Mouse (Mus musculus): ENCODE data around the gene Srd5a3. TPM values are rescaled to one million over a fixed set of nuclear protein-coding genes. Genes with fewer than 3 reads are reported as not detected.
A peak's percentile ranks its signal among the peaks of the same experiment; 100 is the strongest.

Gene Srd5a3
- polyA plus RNA-seq, 1 experiment from 2014 or later = 15.4 TPM

GRCm38 (mm10) chr5:76140730-76141066 lies 627 bp downstream of the Srd5a3 start:
- Histone ChIP-seq H3K4me3 (ENCODE audit: low read depth, low read length) (peak overlapping the region; percentile 78), H3K4me1 (ENCODE audit: insufficient read depth) (peaks cover 25% of the 10 kb centered on the region), H3K27me3 (ENCODE audit: insufficient read depth, low read length) (no peaks in the 10 kb centered on the region), H3K36me3 (replicated peaks; ENCODE audit: insufficient read depth, low read length) (no peaks in the 10 kb centered on the region), H3K4me2 (ENCODE audit: low read depth, low read length) (peak overlapping the region; percentile 78), H3K27ac (ENCODE audit: low read depth) (peak overlapping the region; percentile 98), H3K9ac (replicated peaks) (peak overlapping the region; percentile 87), H3K9me3 (ENCODE audit: low read length) (0 out of 2 replicates have a peak, but pooled peaks cover 2% of the 10 kb centered on the region)
- ATAC-seq (peak; percentile 41), DNase-seq (no peak)
- 6% methylated on average over 9 of the region's 9 CpGs for WGBS (ENCODE audit: insufficient replicate concordance)
- TF ChIP-seq CTCF (IDR thresholded peaks at IDR 0.05; ENCODE audit: low read depth) (no peak), EP300 (IDR thresholded peaks at IDR 0.05; ENCODE audit: low read depth) (no peak)

- Histone ChIP-seq H3K9me3 (ENCODE audit: low read length) (no peaks in the 10 kb centered on the region), H3K4me3 (ENCODE audit: low read depth, low read length) (no peak overlapping the region), H3K27ac (ENCODE audit: low read depth) (no peak overlapping the region), H3K4me1 (ENCODE audit: insufficient read depth) (peaks cover 21% of the 10 kb centered on the region), H3K4me2 (ENCODE audit: low read depth, low read length) (no peak overlapping the region), H3K9ac (replicated peaks) (no peak overlapping the region), H3K27me3 (ENCODE audit: insufficient read depth, low read length) (no peaks in the 10 kb centered on the region), H3K36me3 (replicated peaks; ENCODE audit: insufficient read depth, low read length) (no peaks in the 10 kb centered on the region)
- no peak for DNase-seq
- ATAC-seq = no peak
- 73% methylated on average over 4 of the region's 4 CpGs for WGBS (ENCODE audit: insufficient replicate concordance)
- TF ChIP-seq CTCF (IDR thresholded peaks at IDR 0.05; ENCODE audit: low read depth) (no peak), EP300 (IDR thresholded peaks at IDR 0.05; ENCODE audit: low read depth) (no peak)
Measured at GRCm38 (mm10) chr5:76143356-76143755, 3.3 kb downstream of the Srd5a3 start.

- Histone ChIP-seq H3K36me3 (replicated peaks; ENCODE audit: insufficient read depth, low read length) (peaks cover 9% of the 10 kb centered on the region; the same call in 1 of the 2 replicates), H3K27me3 (ENCODE audit: insufficient read depth, low read length) (no peaks in the 10 kb centered on the region), H3K9me3 (ENCODE audit: low read length) (no peaks in the 10 kb centered on the region), H3K4me2 (ENCODE audit: low read depth, low read length) (no peak overlapping the region), H3K4me3 (ENCODE audit: low read depth, low read length) (no peak overlapping the region), H3K4me1 (ENCODE audit: insufficient read depth) (peaks cover 2% of the 10 kb centered on the region; the same call in 1 of the 2 replicates), H3K9ac (replicated peaks) (no peak overlapping the region), H3K27ac (ENCODE audit: low read depth) (no peak overlapping the region)
- DNase-seq (no peak), ATAC-seq (no peak)
- WGBS (ENCODE audit: insufficient replicate concordance) = 96% methylated on average over 1 of the region's 1 CpGs
- no peak for TF ChIP-seq EP300 (IDR thresholded peaks at IDR 0.05; ENCODE audit: low read depth)
- no peak for TF ChIP-seq CTCF (IDR thresholded peaks at IDR 0.05; ENCODE audit: low read depth)
Measured at GRCm38 (mm10) chr5:76146401-76146800, 6.3 kb downstream of the Srd5a3 start.

GRCm38 (mm10) chr5:76149436-76149835 lies 9.4 kb downstream of the Srd5a3 start:
- ATAC-seq (no peak), DNase-seq (no peak)
- H3K9me3 ChIP-seq (ENCODE audit: low read length) = no peaks in the 10 kb centered on the region
- H3K4me1 ChIP-seq (ENCODE audit: insufficient read depth) = no peaks in the 10 kb centered on the region
- TF ChIP-seq EP300 (IDR thresholded peaks at IDR 0.05; ENCODE audit: low read depth) (no peak), CTCF (IDR thresholded peaks at IDR 0.05; ENCODE audit: low read depth) (no peak)
- H3K4me3 ChIP-seq (ENCODE audit: low read depth, low read length) = no peak overlapping the region
- 86% methylated on average over 6 of the region's 6 CpGs for WGBS (ENCODE audit: insufficient replicate concordance)
- H3K9ac ChIP-seq (replicated peaks) = no peak overlapping the region
- H3K36me3 ChIP-seq (replicated peaks; ENCODE audit: insufficient read depth, low read length) = peaks cover 9% of the 10 kb centered on the region
- no peaks in the 10 kb centered on the region for H3K27me3 ChIP-seq (ENCODE audit: insufficient read depth, low read length)
- no peak overlapping the region for H3K4me2 ChIP-seq (ENCODE audit: low read depth, low read length)
- no peak overlapping the region for H3K27ac ChIP-seq (ENCODE audit: low read depth)

- no peaks in the 10 kb centered on the region for H3K9me3 ChIP-seq (ENCODE audit: low read length)
Measured at GRCm38 (mm10) chr5:76152956-76153355, 12.9 kb downstream of the Srd5a3 start.

GRCm38 (mm10) chr5:76153430-76153829 lies 13.4 kb downstream of the Srd5a3 start:
- 74% methylated on average over 11 of the region's 11 CpGs for WGBS (ENCODE audit: insufficient replicate concordance)
- no peaks in the 10 kb centered on the region for H3K9me3 ChIP-seq (ENCODE audit: low read length)
- no peak overlapping the region for H3K4me3 ChIP-seq (ENCODE audit: low read depth, low read length)
- H3K4me2 ChIP-seq (ENCODE audit: low read depth, low read length) = no peak overlapping the region
- peaks cover 18% of the 10 kb centered on the region for H3K36me3 ChIP-seq (replicated peaks; ENCODE audit: insufficient read depth, low read length)
- H3K4me1 ChIP-seq (ENCODE audit: insufficient read depth) = no peaks in the 10 kb centered on the region
- TF ChIP-seq CTCF (IDR thresholded peaks at IDR 0.05; ENCODE audit: low read depth) = no peak
- TF ChIP-seq EP300 (IDR thresholded peaks at IDR 0.05; ENCODE audit: low read depth) = no peak
- DNase-seq (no peak), ATAC-seq (no peak)
- H3K27me3 ChIP-seq (ENCODE audit: insufficient read depth, low read length) = no peaks in the 10 kb centered on the region
- no peak overlapping the region for H3K27ac ChIP-seq (ENCODE audit: low read depth)
- H3K9ac ChIP-seq (replicated peaks) = no peak overlapping the region

More at GRCm38 (mm10) chr5:76152956-76153355, 12.9 kb downstream of the Srd5a3 start:
- Histone ChIP-seq H3K4me1 (ENCODE audit: insufficient read depth) (no peaks in the 10 kb centered on the region), H3K27ac (ENCODE audit: low read depth) (no peak overlapping the region), H3K27me3 (ENCODE audit: insufficient read depth, low read length) (no peaks in the 10 kb centered on the region), H3K36me3 (replicated peaks; ENCODE audit: insufficient read depth, low read length) (peaks cover 18% of the 10 kb centered on the region), H3K4me3 (ENCODE audit: low read depth, low read length) (no peak overlapping the region), H3K9ac (replicated peaks) (no peak overlapping the region), H3K4me2 (ENCODE audit: low read depth, low read length) (no peak overlapping the region)
- TF ChIP-seq EP300 (IDR thresholded peaks at IDR 0.05; ENCODE audit: low read depth) = no peak
- TF ChIP-seq CTCF (IDR thresholded peaks at IDR 0.05; ENCODE audit: low read depth) = no peak
- ATAC-seq (no peak), DNase-seq (no peak)
- 81% methylated on average over 6 of the region's 6 CpGs for WGBS (ENCODE audit: insufficient replicate concordance)

All from liver, postnatal 0 days (tissue).